Mouse (Mus musculus) mouse trophoblast stem cell (cell line): ENCODE results near the gene Zfp91.
"Not testable (repeated sequence)": the region's sequence is repeated elsewhere in the genome, so short reads cannot be mapped to it uniquely, and the experiment has no call there.

Experiments used
- in situ Hi-C, 2 experiments: fragments of 300-500 bp; cut with MseI, MboI; formaldehyde crosslinking; loops; 2 replicates in 1 of 2; 3 replicates in 1 of 2; pipeline ENCODE4 v1.15.1; 2025

Gene Zfp91

DNA sequence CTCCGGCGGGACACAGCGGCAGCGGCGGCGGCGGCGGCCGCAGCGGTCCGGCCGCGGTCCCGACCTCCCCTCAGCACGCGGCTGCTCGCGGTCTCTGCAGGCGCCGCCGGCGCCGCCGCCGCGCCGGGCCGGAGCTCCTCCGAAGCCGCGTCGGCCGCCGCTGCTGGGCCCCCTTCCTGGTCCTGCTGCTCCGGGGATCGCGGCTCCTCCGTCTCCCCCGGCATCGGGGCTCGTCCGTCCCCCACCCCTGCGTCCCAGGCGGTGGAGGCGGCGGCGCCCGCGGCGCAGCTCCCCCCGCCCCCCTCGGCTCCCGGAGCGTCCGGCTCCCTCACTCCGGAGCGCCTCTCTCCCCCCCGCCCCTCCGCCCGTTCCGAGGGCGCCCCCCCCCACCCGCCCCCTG, 816 bp downstream of the Zfp91 start:
- in situ Hi-C loops, result loop anchor here in 1 of 2 experiments (25.0 kb wide), 1 partner anchor 783 kb away; no protein-coding TSS in a partner anchor

DNA sequence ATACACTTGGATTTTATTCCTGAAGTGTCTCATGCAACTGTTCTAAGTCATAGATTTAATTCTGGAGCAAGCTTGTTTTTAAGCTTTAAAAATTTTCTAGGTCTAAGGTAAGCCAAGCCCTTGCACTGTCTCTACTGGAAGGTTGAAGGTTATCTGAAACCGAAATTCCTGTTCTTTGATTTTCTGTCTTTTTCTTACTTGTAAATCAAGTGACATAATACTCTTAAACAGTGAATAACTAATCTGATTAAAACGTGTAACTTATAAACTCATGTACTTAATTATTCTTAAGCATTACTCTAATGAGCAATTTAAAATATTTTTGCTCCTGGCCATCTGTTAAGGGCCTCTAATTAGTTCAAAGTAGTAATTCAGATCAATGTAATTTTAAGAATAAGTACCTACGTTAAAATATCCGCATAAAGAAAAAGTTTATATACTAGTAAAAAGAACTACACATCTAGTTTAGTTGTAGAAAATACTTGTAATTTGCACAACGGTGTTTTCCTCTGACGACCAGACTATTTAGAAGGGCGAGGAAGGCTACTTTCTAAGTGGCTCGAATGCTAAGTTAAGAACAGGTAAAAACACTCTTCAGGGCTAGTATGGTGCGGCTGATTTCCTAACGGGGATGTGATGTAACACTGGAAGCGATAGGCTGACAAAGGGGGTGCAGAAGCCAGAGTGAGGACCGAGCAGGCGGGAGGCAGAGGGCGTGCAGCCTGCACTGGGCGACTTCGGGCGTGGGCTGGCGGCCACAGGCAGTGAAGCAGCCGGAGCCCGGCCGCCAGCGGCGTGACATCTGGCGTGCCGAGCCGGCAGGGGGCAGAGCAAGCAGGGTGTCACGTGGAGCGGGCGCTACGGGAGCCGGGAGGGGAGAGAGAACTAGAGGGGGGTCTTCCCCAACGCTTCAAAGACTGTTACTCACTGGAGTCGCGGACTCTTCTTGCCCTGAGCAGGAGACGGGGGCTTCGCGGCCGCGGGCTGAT, 1.6 kb downstream of the Zfp91 start:
- in situ Hi-C loops, result loop anchor here in 1 of 2 experiments (25.0 kb wide), 1 partner anchor 782 kb away; no protein-coding TSS in a partner anchor

DNA sequence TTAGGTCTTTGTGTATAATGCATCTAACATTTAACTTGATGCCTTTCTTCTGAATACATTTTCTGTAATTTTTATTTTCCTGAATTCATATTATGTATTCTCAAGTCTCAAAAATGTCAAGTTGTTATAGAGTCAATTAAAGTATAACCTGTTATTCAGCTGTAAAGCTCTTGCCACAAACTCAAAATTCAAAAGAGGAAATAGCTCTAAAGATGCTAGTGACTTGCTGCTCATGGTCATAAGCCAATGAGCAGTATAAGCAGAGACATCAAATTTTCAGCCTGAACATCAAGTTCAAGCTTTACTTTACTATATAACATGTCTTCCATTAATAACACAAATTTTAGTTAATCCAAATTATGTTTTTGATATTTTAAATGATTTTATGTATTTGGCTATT, 3.6 kb downstream of the Zfp91 start:
- in situ Hi-C loops, result loop anchor here in 1 of 2 experiments (25.0 kb wide), 1 partner anchor 780 kb away; no protein-coding TSS in a partner anchor

DNA sequence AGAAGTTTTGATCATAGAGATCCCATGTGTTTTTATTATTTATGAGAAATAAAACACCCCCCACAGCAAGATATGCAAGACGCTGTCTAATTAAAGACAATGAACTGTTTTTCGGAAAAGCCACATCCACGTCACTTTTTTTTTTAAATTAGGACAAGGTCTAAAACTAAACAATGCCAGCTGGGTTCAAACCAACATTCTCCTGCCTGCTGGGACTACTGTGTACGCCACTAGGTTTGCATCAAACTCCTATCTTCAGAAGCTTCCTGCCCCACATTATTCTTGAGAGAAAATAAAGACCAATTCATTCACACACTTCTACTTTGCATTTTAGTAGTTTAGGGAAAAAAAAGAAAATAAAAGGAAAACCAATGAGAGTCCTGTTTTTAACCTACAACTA, 8.2 kb downstream of the Zfp91 start:
- in situ Hi-C loops, result loop anchor here in 1 of 2 experiments (25.0 kb wide), 1 partner anchor 775 kb away; no protein-coding TSS in a partner anchor

DNA sequence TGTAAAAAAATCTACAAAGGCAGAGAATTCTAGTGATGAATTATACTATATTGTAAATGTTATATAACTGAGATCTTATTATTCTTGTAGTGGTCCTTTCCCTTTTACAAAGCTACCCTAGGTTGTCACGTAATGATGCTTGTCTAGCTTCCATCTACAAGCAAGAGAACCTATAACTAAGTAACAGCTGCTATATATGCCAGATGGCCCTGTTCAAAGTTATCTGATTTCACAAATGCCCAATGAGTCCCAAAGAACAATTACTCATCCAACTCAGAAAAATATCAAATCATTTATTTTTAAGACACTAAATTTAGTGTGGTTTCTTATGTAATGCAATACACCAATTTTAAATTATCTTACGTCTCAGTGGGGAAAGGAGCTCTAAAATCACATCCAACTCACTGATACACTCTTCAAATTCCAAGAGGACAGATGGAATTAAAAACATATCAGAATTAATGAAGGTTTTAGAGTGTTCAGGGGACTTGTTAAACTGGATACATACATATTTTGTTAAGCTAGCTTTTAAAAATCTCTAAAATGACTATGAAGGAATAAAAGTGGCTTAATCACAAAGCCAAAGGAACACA, 9.0 kb downstream of the Zfp91 start:
- in situ Hi-C loops, result loop anchor here in 1 of 2 experiments (25.0 kb wide), 1 partner anchor 775 kb away; no protein-coding TSS in a partner anchor

DNA sequence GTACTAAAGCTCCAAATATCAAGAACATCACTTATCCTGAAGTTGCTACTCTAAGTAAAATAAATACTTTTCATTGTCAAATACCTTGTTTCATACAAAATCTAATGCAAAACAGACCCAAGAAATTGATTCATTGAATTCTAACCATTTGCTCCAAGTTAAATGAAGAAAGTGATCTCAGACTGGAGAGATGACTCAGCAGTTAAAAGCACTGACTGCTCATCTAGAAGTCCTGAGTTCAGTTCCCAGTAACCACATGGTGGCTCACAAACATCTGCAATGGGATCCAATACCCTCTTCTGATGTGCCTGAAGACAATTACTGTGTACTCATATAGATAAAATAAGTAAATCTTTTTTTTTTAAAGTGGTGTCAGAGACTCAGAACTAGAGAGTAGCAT, 15.5 kb downstream of the Zfp91 start:
- in situ Hi-C loops, result loop anchor here in 1 of 2 experiments (25.0 kb wide), 1 partner anchor 768 kb away; no protein-coding TSS in a partner anchor

DNA sequence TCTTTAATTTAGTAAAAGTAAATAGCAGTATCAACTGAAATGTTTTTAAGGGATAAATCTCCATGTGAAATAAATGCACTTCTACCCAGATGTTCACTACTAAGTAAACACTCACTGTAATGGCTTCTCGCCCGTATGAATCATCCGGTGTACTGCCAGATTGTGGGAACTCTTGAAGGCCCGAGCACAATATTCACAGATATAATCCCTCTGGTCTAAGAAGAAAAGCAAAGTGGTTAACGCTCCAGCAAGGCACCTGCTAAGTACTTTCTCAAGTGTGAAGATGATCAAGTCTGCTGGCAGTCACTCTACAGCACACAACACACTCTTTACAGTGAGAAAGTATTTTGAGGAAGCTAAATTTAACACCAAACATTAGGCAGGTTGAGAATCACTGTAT, 25.0 kb downstream of the Zfp91 start:
- in situ Hi-C loops, result no loop called here

DNA sequence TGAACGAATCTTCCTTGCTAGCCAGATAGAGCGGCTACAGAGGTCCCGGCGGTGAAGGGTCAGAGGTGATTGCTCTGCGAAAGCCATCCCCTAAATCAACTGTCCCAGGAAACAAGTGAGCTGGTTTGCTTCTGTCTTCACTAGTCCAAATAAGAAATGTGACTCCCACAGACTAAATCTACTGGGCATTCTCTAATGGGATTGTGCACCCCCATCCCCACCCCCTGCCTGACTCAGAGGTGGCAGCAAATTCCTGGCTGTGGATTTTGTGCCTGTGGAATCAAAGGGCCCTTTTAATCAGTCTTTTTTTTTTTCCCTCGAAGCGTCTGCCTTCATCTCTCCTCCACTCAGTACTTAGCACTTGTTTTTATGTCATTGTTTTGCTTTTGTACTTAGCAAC, 30.6 kb downstream of the Zfp91 start, which contains the start of gene Cntf:
Cntf (minus strand) TSS at position 325 of the 400 bp plus-strand sequence.
- in situ Hi-C loops, result no loop called here

DNA sequence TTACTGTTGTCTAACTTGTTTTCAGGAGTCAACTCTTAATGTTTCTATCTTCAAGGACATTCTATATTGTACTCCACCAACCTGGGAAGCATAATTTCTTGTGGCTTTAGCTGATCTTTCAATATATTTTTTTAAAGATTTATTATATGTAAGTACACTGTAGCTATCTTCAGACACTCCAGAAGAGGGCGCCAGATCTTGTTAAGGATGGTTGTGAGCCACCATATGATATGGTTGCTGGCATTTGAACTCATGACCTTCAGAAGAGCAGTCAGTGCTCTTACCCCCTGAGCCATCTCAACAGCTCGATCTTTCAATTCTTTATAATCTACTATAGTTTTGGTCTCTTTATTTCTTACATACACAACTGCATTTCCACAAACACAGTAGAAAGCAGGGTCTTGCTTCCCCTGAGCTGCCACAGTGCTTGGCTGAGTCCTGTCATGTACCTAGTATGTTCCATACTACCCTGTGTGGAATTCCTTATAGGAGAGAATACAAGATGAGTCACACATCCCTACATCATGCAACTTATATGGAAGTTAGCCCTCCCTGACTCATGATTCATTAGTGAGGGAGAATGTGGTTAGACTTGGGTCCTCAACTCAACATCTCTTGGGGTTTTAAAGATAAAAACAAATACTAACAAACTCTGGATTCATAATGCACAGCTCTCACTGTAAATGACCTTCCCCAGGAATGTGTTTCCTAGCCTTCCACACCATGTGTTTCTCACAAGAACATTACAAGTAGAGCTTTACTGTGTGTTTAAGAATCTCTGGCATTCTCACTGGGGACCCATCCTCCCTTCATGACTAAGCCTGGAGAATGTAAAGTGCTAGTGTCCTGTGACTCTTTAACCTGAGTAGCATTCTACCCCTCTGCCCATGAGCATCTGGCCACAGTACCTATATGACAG, 33.5 kb downstream of the Zfp91 start:
- in situ Hi-C loops, result no loop called here

DNA sequence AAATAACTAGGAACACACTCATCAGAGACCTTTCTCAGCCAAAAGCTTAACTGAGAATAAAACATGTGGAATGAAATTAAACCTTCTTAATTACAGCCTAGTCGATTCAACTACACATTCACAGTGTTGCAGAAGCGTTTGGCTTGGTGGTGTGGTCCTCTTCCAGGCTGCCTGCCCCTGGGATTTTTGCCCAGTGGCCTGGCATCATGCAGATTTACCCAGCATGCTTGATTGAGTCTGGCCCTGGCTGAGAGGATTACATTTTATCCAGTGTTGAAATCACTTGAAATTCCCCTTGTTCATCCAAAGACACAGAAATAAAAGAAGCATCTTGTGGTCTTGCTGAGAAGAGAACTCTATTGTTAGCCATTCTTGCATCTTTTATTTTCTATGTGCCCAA, 36.3 kb downstream of the Zfp91 start:
- in situ Hi-C loops, result no loop called here

DNA sequence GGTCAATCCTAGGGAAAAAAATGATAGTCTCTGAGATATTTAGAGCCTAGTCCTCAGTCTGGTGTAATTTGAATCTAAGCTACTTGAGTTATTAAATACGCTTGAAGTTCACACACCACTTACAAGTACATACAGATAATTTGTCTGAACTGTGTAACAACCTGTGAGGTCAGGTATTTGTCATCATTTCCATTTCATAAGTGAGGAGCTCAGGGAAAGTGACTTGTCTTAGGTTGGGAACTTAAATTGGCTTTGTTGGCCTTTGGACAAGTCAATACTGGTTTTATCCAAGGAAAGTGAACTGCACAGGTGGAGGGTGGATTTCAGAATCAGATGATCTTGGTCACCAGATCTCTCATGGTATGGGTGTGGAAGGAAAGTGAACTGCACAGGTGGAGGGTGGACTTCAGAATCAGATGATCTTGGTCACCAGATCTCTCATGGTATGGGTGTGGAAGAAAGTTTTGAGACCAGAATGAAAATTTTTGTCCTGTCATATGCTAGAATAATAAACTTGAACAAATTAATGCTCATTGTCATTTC, 36.9 kb downstream of the Zfp91 start:
- in situ Hi-C loops, result no loop called here

DNA sequence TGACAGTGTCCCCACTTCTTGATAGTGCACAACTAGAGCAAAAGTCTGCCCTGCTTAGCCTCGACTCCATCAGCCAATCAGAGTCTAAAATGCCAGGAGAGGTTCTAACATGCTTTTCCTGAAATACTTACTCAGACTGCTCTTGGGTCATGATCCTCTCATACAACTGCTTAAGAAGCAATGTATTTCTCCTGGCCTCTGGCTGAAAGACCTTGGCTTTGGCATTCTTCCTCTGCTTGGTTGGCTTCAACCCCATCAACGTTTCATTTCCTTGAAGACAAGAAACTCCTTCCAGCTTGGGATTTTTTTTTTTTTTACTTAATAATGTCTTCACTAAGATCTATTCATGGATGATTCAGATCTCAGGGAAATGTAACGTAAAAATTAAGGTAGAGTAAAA, 39.6 kb downstream of the Zfp91 start:
- in situ Hi-C loops, result no loop called here

DNA sequence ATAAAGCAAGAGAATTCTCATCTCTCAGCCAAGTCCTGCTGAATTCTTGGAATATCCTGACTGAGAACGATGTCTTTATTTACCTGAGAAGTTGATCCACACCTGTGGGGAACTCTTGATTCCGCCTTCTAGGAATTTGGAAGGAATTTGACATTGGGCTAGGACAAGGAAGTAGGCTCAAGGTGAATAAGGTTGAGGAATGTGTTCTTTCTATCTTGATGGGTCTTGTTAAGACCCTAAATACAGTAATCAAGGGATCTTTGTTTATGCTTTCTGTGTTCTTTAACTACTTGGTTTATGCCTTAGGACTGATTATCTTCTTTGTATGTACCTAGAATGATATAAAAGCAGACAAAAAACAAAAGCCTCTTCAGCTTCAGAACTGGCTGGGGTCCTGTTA, 64.0 kb downstream of the Zfp91 start:
- in situ Hi-C loops, result no loop called here

DNA sequence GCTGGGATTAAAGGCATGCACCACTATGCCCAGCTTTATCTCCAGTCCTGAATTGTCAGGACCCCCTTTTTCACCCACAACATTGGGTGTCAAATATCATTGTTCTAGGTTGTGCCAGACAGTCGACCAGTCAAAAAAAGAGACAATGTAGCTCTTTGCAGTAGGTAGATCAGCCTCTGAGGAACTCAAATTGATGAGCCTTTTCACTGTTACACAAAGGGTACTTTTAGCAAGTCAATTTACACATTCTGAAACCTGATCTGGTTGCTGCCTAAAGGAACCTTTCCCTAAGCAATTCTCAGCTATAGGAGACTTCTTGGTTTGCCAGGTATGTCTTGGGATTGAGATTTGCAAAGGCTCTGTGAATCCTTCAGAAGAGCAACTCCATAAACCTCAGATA, 64.9 kb downstream of the Zfp91 start:
- in situ Hi-C loops, result no loop called here

DNA sequence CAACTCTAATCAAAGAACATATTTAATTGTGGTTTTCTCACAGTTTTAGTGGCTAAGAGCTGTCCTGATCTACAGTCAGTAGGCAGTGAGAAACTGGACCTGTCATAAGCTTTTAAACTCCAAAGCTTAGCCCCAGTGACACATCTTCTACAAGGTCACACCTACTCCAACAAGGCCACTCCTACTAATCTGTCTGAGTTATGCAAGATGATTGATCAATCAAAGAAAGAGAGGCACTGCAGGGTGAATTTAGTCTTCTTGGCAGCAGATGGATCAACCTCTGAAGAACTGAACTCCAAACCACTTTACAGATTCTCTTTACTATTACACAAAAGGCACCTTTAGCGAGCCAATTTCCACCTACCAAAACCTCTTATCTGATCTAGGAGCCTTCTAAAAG, 70.1 kb downstream of the Zfp91 start:
- in situ Hi-C loops, result no loop called here

DNA sequence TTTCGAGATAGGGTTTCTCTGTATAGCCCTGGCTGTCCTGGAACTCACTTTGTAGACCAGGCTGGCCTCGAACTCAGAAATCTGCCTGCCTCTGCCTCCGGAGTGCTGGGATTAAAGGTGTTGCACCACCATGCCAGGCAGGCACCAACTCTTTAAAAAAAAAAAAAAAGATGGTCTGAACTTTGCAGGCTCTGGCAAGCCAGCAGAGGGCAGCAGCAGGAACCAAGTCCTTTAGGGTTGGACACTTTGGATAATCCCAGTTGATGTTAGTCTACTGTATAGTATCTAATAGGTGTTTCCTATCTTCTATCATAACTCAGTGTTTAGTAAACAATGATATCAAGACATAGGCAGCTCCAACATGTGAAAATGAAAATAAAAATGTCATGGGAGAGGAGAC, 73.6 kb downstream of the Zfp91 start:
- in situ Hi-C loops, result no loop called here

DNA sequence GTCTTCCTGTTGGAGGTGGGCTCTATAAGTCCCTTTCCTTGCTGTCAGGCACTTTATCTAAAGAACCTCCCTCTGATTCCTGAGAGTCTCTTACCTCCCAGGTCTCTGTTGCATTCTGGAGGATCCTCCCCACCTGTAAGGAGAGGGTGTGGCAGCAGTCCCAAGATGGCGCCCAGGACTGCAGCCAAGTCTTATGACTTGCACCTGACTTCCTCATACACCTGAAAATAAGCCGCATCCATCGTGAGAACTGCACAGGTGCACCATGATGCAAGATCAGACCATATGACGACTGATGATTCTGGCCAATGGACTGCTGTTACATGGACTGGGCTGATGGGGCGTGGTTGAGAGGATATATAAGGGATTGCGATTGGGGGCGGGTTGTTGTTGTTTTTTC, 74.3 kb downstream of the Zfp91 start:
- in situ Hi-C loops, result not testable (repeated sequence)

DNA sequence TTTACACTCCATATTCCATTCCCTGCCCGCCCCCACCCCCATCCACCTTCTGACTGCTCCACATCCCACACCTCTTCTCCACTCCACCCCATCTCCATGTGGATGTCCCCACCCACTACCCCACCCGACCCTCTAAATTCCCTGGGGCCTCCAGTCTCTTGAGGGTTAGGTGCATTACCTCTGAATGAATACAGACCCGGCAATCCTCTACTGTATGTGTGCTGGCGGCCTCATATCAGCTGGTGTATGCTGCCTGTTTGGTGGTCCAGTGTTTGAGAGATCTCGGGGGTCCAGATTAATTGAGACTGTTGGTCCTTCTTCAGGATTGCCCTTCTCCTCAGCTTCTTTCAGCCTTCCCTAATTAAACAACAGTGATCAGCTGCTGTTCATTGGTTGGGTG, 75.0 kb downstream of the Zfp91 start:
- in situ Hi-C loops, result not testable (repeated sequence)

DNA sequence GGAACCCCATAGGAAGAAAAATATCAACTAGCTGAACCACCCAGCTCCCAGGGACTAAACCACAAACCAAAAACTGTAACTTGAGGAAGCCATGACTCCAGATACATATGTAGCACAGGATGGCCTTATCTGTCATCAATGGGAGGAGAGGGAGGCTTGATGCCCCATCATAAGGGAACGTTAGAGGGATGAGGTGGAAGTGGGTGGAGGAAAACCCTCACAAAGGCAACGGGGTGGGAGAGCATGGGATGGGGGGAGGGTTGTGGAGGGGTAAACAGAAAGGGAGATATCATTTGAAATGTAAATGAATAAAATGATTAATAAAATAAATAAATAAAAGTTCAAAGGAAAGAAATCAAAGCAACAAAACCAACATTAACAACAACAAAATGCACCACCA, 75.5 kb downstream of the Zfp91 start:
- in situ Hi-C loops, result no loop called here

DNA sequence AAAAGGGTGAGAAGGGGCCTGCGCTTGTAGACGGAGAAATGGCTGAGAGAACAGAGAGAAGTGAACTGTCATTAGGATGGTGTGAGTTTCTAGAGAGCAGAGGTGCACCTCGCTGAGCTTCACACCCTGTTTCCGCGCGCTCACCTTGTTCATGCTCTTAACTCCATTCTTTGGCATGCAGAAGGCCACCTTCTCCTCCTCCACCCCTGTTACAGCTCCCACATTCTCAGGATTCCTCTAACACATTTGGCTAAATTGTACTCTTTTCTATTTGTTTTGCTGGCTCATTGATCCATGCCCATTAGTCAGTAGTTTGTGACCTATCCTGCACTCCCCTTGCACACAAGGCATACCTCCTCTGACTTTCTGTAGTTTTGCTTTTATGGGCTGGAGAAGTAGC, 76.7 kb downstream of the Zfp91 start:
- in situ Hi-C loops, result no loop called here
